Mouse (Mus musculus) hindbrain, embryonic 12.5 days (tissue): ENCODE measurements at regions not wholly inside any gene's neighbourhood (a gene's known extent, or its start where the extent isn't known, plus 50 kb on each side); places are given as distances from the start of the nearest gene placed in this dataset.

ENCODE experiments used
- ATAC-seq: fragments of 200-750 bp; cut with Nextera tagmentation; 2 replicates; pipeline ENCODE4 v1.8.0; 2017; ENCODE audit warnings: moderate TSS enrichment; ENCODE audit not compliant: low FRiP score
- H3K27ac ChIP-seq: fragments of 300-500 bp; sonication (generic); 2 replicates; pipeline ENCODE4 v1.5.1; 2016; ENCODE audit warnings: mild to moderate bottlenecking
- H3K27me3 ChIP-seq: fragments of 300-500 bp; sonication (generic); 2 replicates; pipeline ENCODE4 v1.6.1; 2016; ENCODE audit warnings: mild to moderate bottlenecking
- H3K36me3 ChIP-seq: fragments of 300-500 bp; sonication (generic); 2 replicates; pipeline ENCODE4 v1.6.1; 2016; ENCODE audit warnings: mild to moderate bottlenecking
- H3K4me1 ChIP-seq: fragments of 300-500 bp; sonication (generic); 2 replicates; pipeline ENCODE4 v1.6.1; 2016
- H3K4me2 ChIP-seq: fragments of 300-500 bp; sonication (generic); replicated peaks from 2 replicates; pipeline ENCODE4 v1.6.1; 2016; ENCODE audit warnings: mild to moderate bottlenecking
- H3K4me3 ChIP-seq: fragments of 300-500 bp; sonication (generic); 2 replicates; pipeline ENCODE4 v1.5.1; 2016; ENCODE audit warnings: mild to moderate bottlenecking
- H3K9ac ChIP-seq: fragments of 300-500 bp; sonication (generic); 2 replicates; pipeline ENCODE4 v1.6.1; 2016; ENCODE audit warnings: mild to moderate bottlenecking, moderate library complexity
- H3K9me3 ChIP-seq: fragments of 300-500 bp; sonication (generic); replicated peaks from 2 replicates; pipeline ENCODE4 v1.6.1; 2016; ENCODE audit warnings: mild to moderate bottlenecking
- WGBS: fragments of 180-500 bp; shearing (Covaris S2); methylation state at CpG from one replicate; pipeline ENCODE4 v1.1.7; 2016; 5-methylcytosine and 5-hydroxymethylcytosine counted together

GRCm38 (mm10) chr5:35176112-35176848 lies 70.7 kb upstream of the Lrpap1 start:
- WGBS = 58% methylated on average over 13 of the region's 13 CpGs
- Histone ChIP-seq H3K4me3 (no peak overlapping the region), H3K9me3 (no peaks in the 10 kb centered on the region), H3K27me3 (no peaks in the 10 kb centered on the region), H3K9ac (no peak overlapping the region), H3K36me3 (no peaks in the 10 kb centered on the region), H3K4me1 (no peaks in the 10 kb centered on the region), H3K4me2 (no peak overlapping the region), H3K27ac (no peak overlapping the region)
- ATAC-seq = no peak

- WGBS = 67% methylated on average over 4 of the region's 4 CpGs
- no peaks in the 10 kb centered on the region for H3K27me3 ChIP-seq
- H3K9ac ChIP-seq = no peak overlapping the region
- H3K4me2 ChIP-seq = no peak overlapping the region
- H3K36me3 ChIP-seq = no peaks in the 10 kb centered on the region
- H3K4me3 ChIP-seq = no peak overlapping the region
- no peaks in the 10 kb centered on the region for H3K9me3 ChIP-seq
- ATAC-seq = no peak
- no peaks in the 10 kb centered on the region for H3K4me1 ChIP-seq
- H3K27ac ChIP-seq = no peak overlapping the region
These were observed 68.8 kb upstream of the Lrpap1 start for GRCm38 (mm10) chr5:35174318-35174717.

- Histone ChIP-seq H3K27ac (no peak overlapping the region), H3K9me3 (no peaks in the 10 kb centered on the region), H3K4me3 (no peak overlapping the region), H3K4me1 (no peaks in the 10 kb centered on the region), H3K27me3 (no peaks in the 10 kb centered on the region), H3K9ac (no peak overlapping the region), H3K36me3 (no peaks in the 10 kb centered on the region), H3K4me2 (no peak overlapping the region)
- ATAC-seq = no peak
- WGBS = 85% methylated on average over 3 of the region's 3 CpGs
These were observed 65.8 kb upstream of the Lrpap1 start for GRCm38 (mm10) chr5:35171336-35171735.

- no peak overlapping the region for H3K4me3 ChIP-seq
- 81% methylated on average over 11 of the region's 11 CpGs for WGBS
- H3K4me1 ChIP-seq = no peaks in the 10 kb centered on the region
- no peaks in the 10 kb centered on the region for H3K9me3 ChIP-seq
- ATAC-seq = no peak
- no peaks in the 10 kb centered on the region for H3K36me3 ChIP-seq
- H3K4me2 ChIP-seq = no peak overlapping the region
- H3K27ac ChIP-seq = no peak overlapping the region
- no peaks in the 10 kb centered on the region for H3K27me3 ChIP-seq
- H3K9ac ChIP-seq = no peak overlapping the region
These were observed 65.0 kb upstream of the Lrpap1 start for GRCm38 (mm10) chr5:35170369-35171130.

- WGBS = 70% methylated on average over 7 of the region's 7 CpGs
- Histone ChIP-seq H3K27me3 (no peaks in the 10 kb centered on the region), H3K36me3 (no peaks in the 10 kb centered on the region), H3K4me1 (no peaks in the 10 kb centered on the region), H3K9ac (no peak overlapping the region), H3K4me2 (no peak overlapping the region), H3K27ac (no peak overlapping the region), H3K4me3 (no peak overlapping the region), H3K9me3 (no peaks in the 10 kb centered on the region)
- ATAC-seq = no peak
These were observed 64.2 kb upstream of the Lrpap1 start for GRCm38 (mm10) chr5:35169614-35170293.

GRCm38 (mm10) chr5:35168853-35169252 lies 63.3 kb upstream of the Lrpap1 start:
- Histone ChIP-seq H3K9me3 (no peaks in the 10 kb centered on the region), H3K36me3 (no peaks in the 10 kb centered on the region), H3K4me3 (no peak overlapping the region), H3K4me2 (no peak overlapping the region), H3K27me3 (no peaks in the 10 kb centered on the region), H3K9ac (no peak overlapping the region), H3K27ac (no peak overlapping the region), H3K4me1 (no peaks in the 10 kb centered on the region)
- 78% methylated on average over 5 of the region's 5 CpGs for WGBS
- ATAC-seq = no peak

GRCm38 (mm10) chr5:35168369-35168768 lies 62.8 kb upstream of the Lrpap1 start:
- Histone ChIP-seq H3K9ac (no peak overlapping the region), H3K27me3 (no peaks in the 10 kb centered on the region), H3K27ac (no peak overlapping the region), H3K36me3 (no peaks in the 10 kb centered on the region), H3K4me2 (no peak overlapping the region), H3K4me3 (no peak overlapping the region), H3K4me1 (no peaks in the 10 kb centered on the region), H3K9me3 (no peaks in the 10 kb centered on the region)
- ATAC-seq = no peak
- 93% methylated on average over 6 of the region's 6 CpGs for WGBS

GRCm38 (mm10) chr5:35165993-35166392 lies 60.4 kb upstream of the Lrpap1 start:
- no peak overlapping the region for H3K27ac ChIP-seq
- no peaks in the 10 kb centered on the region for H3K4me1 ChIP-seq
- WGBS = 77% methylated on average over 8 of the region's 8 CpGs
- ATAC-seq = no peak
- no peaks in the 10 kb centered on the region for H3K27me3 ChIP-seq
- no peaks in the 10 kb centered on the region for H3K9me3 ChIP-seq
- no peak overlapping the region for H3K4me2 ChIP-seq
- no peaks in the 10 kb centered on the region for H3K36me3 ChIP-seq
- no peak overlapping the region for H3K4me3 ChIP-seq
- H3K9ac ChIP-seq = no peak overlapping the region

- no peak overlapping the region for H3K9ac ChIP-seq
- no peaks in the 10 kb centered on the region for H3K9me3 ChIP-seq
- no peak for ATAC-seq
- WGBS = 58% methylated on average over 2 of the region's 2 CpGs
- H3K36me3 ChIP-seq = no peaks in the 10 kb centered on the region
- H3K4me2 ChIP-seq = no peak overlapping the region
- no peak overlapping the region for H3K4me3 ChIP-seq
- no peaks in the 10 kb centered on the region for H3K4me1 ChIP-seq
- no peaks in the 10 kb centered on the region for H3K27me3 ChIP-seq
- no peak overlapping the region for H3K27ac ChIP-seq
These were observed 59.9 kb upstream of the Lrpap1 start for GRCm38 (mm10) chr5:35165459-35165858.

GRCm38 (mm10) chr5:35162607-35163006 lies 57.0 kb upstream of the Lrpap1 start:
- Histone ChIP-seq H3K27ac (no peak overlapping the region), H3K4me1 (peaks cover 17% of the 10 kb centered on the region), H3K4me2 (no peak overlapping the region), H3K9me3 (no peaks in the 10 kb centered on the region), H3K27me3 (no peaks in the 10 kb centered on the region), H3K36me3 (no peaks in the 10 kb centered on the region), H3K4me3 (no peak overlapping the region), H3K9ac (no peak overlapping the region)
- WGBS = 95% methylated on average over 4 of the region's 4 CpGs
- ATAC-seq = no peak

GRCm38 (mm10) chr5:35162120-35162519 lies 56.6 kb upstream of the Lrpap1 start:
- H3K4me3 ChIP-seq = no peak overlapping the region
- ATAC-seq = no peak

GRCm38 (mm10) chr5:35160929-35161815 lies 55.6 kb upstream of the Lrpap1 start:
- 87% methylated on average over 5 of the region's 5 CpGs for WGBS
- no peak overlapping the region for H3K4me3 ChIP-seq
- no peak overlapping the region for H3K4me2 ChIP-seq
- H3K9me3 ChIP-seq = no peaks in the 10 kb centered on the region
- H3K36me3 ChIP-seq = no peaks in the 10 kb centered on the region
- no peak overlapping the region for H3K27ac ChIP-seq
- H3K9ac ChIP-seq = no peak overlapping the region
- peaks cover 18% of the 10 kb centered on the region for H3K4me1 ChIP-seq
- no peak for ATAC-seq
- H3K27me3 ChIP-seq = no peaks in the 10 kb centered on the region

More at GRCm38 (mm10) chr5:35162120-35162519, 56.6 kb upstream of the Lrpap1 start:
- no peak overlapping the region for H3K9ac ChIP-seq
- peaks cover 17% of the 10 kb centered on the region for H3K4me1 ChIP-seq
- H3K36me3 ChIP-seq = no peaks in the 10 kb centered on the region
- no peak overlapping the region for H3K4me2 ChIP-seq
- no peak overlapping the region for H3K27ac ChIP-seq
- 96% methylated on average over 3 of the region's 3 CpGs for WGBS
- no peaks in the 10 kb centered on the region for H3K9me3 ChIP-seq
- H3K27me3 ChIP-seq = no peaks in the 10 kb centered on the region
